Mouse (Mus musculus) fibroblast of lung, adult 2 months (primary cell): Measurements from ENCODE around the gene Pmpcb.
A peak's percentile ranks its signal among the peaks of the same experiment; 100 is the strongest.

Experiments used
- DNase-seq: peaks from one replicate; pipeline ENCODE4 v3.0.0-alpha.2; 2011; ENCODE audit warnings: low read depth

The Pmpcb gene

DNA sequence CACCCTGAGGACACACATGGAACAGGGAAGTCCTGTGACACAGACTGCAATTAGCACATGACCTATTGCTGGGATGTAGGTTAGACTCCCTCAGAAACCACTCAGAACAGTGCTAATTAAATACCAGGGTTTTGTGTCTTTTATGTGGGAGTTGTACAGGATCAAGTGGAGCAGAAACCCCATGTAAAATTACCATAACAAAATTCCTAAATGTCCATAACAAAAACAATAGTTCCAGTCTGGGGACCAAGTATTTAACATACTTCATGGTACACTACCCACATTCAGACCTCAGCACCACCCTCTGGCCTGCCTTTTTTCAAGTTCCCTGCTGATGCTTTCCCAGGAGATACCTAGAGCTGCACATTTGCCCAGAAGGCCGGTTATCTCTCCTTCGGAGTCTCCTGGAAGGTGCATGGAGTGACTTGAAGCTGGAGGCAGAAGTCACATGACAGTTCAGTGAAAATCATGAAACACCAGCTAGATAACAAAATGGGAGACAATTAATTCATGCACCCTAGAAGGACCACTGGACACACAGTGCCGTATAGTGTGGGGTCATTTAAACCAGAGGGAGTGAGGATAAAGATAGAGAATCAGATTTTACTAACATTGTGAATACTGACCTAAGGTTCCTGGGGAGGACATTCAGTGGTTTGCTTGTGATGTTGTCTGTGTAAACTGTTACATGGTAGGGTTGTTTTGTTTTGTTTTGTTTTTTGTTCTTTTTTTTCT is 4.6 kb upstream of the Pmpcb start:
- DNase-seq = no peak

DNA sequence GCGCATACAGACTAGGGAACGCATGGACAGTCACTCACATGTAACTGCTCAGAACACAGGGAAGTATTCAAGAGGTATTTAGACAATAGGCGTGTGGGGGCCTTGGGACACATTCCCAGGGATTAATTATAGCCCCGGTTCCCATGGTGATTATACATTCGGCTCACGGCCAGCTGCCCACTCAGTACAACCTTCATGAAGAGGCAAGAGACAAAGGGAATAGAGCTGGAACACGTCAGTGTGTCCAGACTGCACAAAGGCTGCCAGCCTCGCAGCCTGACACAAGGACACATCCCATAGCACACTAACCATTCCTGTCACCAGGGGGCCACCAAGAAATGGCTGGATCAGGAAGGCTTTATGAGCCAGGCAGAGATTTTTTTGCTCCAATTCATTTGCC is 4.0 kb upstream of the Pmpcb start:
- DNase-seq = no peak

- DNase-seq = no peak
Measured at GRCm38 (mm10) chr5:21735100-21735499, 1.8 kb upstream of the Pmpcb start.

DNA sequence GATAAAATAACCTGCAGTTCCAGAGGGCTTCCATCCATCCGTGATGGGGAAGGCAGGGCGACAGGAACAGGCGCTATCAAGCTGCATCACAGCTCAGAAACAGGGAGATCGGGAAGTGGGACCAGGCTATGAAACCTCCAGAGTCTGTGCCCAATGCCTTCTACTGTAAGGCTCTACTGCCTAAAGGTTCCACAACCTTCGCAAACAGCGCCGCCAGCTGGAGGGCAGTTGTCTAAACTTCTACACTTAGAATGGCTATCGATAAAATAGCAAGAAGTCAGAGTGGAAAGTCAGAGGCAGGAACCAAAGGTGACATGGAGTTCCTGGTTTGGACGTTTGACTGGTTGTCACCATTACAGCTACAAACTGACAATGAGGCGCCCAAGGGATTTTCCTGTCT is 1.4 kb upstream of the Pmpcb start:
- peak; percentile 33 for DNase-seq

GRCm38 (mm10) chr5:21736046-21736445 is 895 bp upstream of the Pmpcb start:
- no peak for DNase-seq

DNA sequence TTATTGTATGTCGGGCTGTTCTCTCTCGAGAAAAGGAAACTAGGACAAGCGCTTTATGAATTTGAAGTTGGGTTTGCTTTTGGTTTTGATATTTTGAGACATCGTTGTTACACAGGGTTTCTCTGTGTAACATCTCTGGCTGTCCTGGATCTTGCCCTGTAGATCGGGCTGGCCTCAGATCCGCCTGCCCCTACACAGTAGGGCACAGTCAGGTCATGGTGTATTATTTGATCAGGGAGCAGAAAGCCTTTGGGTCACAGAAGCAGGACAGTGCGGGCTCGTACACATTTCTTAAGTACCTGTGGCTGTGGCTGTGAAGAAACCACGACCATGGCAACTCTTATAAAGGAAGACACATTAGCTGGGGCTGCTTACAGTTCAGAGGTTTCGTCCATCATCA is 679 bp downstream of the Pmpcb start:
- no peak for DNase-seq

GRCm38 (mm10) chr5:21739120-21739519 is 2.2 kb downstream of the Pmpcb start:
- DNase-seq = no peak

DNA sequence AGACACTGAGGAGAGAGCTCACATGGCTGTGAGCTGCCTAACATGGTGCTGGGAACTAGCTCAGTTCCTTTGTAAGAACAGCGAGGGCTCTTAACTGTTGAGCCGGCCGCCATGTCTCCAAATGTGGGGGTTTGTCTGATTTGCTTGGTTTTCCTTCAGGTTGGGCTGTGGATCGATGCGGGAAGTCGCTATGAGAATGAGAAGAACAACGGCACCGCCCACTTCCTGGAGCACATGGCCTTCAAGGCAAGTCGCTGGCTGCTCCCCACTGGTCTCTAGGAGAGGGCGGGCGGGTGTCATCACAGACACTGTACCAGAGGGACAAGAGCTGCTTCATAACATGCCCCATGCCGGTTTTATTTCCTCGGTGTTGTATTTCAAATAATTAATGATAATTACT is 2.9 kb downstream of the Pmpcb start:
- no peak for DNase-seq

DNA sequence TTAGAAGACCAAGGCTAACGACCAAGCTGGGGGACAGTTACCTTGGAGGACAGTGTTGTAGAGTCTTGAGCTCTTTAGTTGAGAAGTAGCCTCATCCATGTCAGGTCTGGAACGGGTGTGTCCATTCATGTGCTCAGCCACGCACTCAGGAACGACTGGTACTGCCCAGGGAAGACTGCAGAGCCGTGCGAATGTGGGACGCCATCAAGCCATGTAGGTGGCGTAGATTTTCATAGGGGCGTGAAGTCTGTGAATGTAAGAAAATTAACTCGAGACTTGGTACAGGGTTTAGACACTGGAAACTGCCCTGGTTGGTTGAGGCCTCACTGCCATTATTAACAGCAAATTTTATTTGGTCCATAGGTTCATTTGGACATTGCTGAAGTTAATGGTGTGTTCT is 6.7 kb downstream of the Pmpcb start:
- no peak for DNase-seq

- DNase-seq = no peak
Measured at GRCm38 (mm10) chr5:21744651-21745050, 7.7 kb downstream of the Pmpcb start.

- DNase-seq = no peak
Measured at GRCm38 (mm10) chr5:21745966-21746365, 9.0 kb downstream of the Pmpcb start.

DNA sequence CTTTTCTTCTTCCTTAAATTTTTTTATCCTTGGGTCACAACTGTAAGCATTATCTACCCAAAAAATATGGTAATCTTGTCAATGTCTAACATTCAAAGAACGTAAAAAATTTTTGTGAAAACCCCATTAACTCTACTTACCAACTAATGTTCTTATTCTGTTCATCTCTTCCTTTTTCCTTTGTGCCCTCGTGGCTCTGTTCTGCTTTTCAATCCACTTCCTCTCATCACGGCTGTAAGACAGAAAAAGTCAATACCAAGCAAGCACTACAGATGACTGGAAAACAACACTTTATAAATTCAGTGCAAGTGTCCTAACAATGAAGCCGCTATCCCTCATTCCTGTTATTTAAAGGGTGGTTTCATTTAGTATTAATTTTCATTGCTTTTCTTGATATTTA is 31.6 kb downstream of the Pmpcb start:
- no peak for DNase-seq

- no peak for DNase-seq
Measured at GRCm38 (mm10) chr5:21769841-21770240, 32.9 kb downstream of the Pmpcb start.

GRCm38 (mm10) chr5:21776491-21776890 is 39.5 kb downstream of the Pmpcb start:
- DNase-seq = no peak

DNA sequence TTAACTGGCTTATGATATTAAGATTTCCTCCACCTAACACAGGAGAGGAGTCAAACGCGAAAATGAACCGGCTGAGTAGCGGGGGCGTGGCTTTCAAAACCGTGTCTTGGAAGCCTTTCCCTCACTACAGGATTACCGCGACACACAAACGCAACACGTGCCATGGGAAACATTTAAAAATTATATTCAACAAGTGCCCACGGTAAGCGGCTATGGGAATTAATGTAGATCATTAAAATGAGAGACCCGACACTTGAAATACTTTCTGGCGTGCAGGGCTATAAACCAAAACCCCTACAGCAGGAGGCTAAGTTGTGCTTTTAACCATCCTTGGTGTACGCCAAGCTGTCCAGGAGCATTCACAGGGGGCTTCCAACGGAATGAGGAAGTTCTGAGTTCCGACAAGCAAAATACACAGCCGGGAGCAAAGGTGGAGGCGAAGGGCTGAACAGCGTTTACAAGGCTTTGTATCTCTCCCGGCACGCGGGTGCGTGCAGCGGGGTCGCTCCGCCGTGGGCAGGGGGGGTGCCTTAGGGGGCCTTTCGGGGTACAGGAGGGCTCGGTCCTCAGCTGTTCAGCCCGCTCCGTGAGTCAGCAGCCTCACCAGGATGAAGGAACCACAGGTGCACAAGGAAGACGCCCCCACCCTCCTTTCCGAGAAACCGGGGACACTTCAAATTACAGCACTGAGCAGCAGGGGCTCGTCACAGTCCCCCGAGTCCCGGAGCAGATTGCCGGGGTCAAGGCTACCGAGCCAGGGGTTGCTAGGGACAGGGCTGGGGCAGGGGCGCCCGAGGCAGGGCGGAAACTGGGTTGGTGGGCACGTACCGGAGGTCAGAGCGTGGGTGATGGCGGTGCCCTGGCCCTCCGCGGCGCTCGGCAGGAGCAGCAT is 47.5 kb downstream of the Pmpcb start:
- DNase-seq = no peak

DNA sequence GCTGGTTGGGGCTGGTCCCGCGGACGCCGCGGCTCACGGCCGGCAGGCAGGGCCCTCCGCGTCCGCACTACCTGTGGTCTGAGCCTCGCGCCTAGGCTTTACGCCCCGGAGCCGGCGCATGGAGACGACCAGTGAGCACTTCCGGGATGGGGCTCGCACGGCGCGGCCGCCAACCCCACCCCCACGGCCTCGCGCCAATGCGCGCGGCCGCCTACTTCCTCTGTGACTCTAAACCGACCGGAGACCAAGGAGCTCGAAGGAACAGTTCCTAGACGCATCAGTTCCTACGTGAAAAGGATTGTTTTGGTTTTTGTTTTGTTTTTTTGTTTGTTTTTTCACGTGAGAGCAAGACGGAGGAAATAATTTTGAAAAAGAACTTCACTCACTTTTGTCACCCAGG is 48.1 kb downstream of the Pmpcb start, which contains the start of the genes Dnajc2 and Psmc2:
TSS of gene Dnajc2 (minus strand) at position 199 of the 400 bp plus-strand sequence.
TSS of gene Psmc2 (plus strand) at position 231 of the 400 bp plus-strand sequence.
- DNase-seq = peak; percentile 68

GRCm38 (mm10) chr5:21785776-21786175 is 48.8 kb downstream of the Pmpcb start:
- DNase-seq = no peak

GRCm38 (mm10) chr5:21786258-21787185 is 49.6 kb downstream of the Pmpcb start:
- peak; percentile 67 for DNase-seq

- DNase-seq = no peak
Measured at GRCm38 (mm10) chr5:21787186-21788105, 50.5 kb downstream of the Pmpcb start.

- no peak for DNase-seq
Measured at GRCm38 (mm10) chr5:21789061-21789460, 52.1 kb downstream of the Pmpcb start.

DNA sequence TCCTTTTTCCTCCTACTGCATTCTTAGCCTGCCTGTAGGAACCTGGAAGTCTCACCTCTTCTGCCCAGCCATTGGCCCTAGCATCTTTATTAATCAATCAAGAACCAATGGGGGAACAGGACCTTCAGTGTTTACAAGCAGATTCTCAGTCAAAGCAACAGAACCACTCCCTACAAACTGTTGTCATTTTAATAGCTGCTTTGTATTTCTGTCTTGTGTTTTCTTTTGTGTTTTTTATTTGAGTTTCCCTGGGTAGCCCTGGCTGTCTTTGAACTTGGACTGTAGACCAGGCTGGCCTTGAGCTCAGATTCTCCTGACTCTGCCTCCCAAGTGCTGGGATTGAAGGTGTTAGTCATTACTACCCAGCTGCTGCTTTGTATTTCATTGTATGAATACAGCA is 55.2 kb downstream of the Pmpcb start:
- DNase-seq = no peak
